Mouse (Mus musculus) olfactory bulb, adult 2 months (tissue): ENCODE data around the gene Zmiz1.

Experiments
- CTCF ChIP-seq: fragments of 200-500 bp; IDR thresholded peaks from 2 replicates; pipeline ENCODE4 v1.5.1; 2012; ENCODE audit warnings: low read depth, mild to moderate bottlenecking, low read length, moderate library complexity; ENCODE audit not compliant: insufficient read depth
- POLR2A ChIP-seq: fragments of 200-500 bp; IDR thresholded peaks from 2 replicates; pipeline ENCODE4 v1.6.1; 2012; ENCODE audit warnings: mild to moderate bottlenecking, low read depth, low read length, moderate library complexity; ENCODE audit not compliant: insufficient read depth

GRCm38 (mm10) chr14:25421596-25422001 is 37.4 kb upstream of the Zmiz1 start:
- TF ChIP-seq POLR2A, result no peak
- no peak for TF ChIP-seq CTCF
